Mouse (Mus musculus) bone marrow macrophage, adult 2 months (primary cell): ENCODE data around the gene Tns3.

ENCODE experiments used
- CTCF ChIP-seq: IDR thresholded peaks from 2 replicates; pipeline ENCODE4 v1.5.1; 2012; ENCODE audit warnings: low read depth, mild to moderate bottlenecking, low read length, moderate library complexity
- POLR2A ChIP-seq: IDR thresholded peaks from 2 replicates; pipeline ENCODE4 v1.6.1; 2012; ENCODE audit warnings: mild to moderate bottlenecking, low read depth, low read length, borderline replicate concordance

- TF ChIP-seq CTCF (no peak), POLR2A (no peak)
Measured at GRCm38 (mm10) chr11:8624179-8624886, 40.0 kb downstream of the Tns3 start.
